Mouse (Mus musculus) cortical plate, adult 2 months (tissue): ENCODE measurements around the gene Gnb5.

ENCODE experiments used
- CTCF ChIP-seq: fragments of 200-500 bp; IDR thresholded peaks from 2 replicates; pipeline ENCODE4 v1.5.1; 2011; ENCODE audit warnings: mild to moderate bottlenecking, control low read depth, low read length; ENCODE audit not compliant: insufficient read depth; ENCODE audit errors: extremely low read depth
- POLR2A ChIP-seq: fragments of 200-500 bp; IDR thresholded peaks from 2 replicates; pipeline ENCODE4 v1.6.1; 2011; ENCODE audit warnings: mild to moderate bottlenecking, low read length, control low read depth; ENCODE audit not compliant: insufficient read depth; ENCODE audit errors: extremely low read depth

DNA sequence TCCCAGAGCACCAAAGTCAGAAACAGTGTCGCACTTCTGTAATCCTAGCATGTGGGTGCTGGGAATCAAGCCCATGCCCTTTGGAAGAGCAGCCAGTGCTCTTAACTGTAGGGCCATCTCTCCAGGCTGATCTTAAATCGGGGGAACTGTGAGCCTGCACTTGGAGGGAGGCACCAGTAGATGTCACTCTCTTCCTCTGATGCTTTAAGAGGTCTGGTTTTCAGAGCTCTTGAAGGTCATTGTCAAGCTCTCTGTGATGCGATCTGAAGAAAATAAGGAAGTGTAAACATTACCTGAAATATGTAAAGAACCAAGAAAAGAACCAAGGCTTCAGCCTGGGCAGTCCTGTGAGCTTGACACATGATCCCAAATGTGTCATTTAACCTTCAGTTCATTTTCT lies 23.3 kb upstream of the Gnb5 start:
- peak; percentile 94 for TF ChIP-seq CTCF
- no peak for TF ChIP-seq POLR2A
